Mouse (Mus musculus) telencephalon, adult 2 months (tissue): ENCODE measurements around the gene Mgp.
A peak's percentile ranks its signal among the peaks of the same experiment; 100 is the strongest.

Experiments used
- DNase-seq: peaks from one replicate; pipeline ENCODE4 v3.0.0-alpha.2; 2011; ENCODE audit warnings: low read depth, low spot score

The Mgp gene

GRCm38 (mm10) chr6:136852348-136852747, 23.3 kb downstream of the Mgp start:
- DNase-seq: no peak

GRCm38 (mm10) chr6:136850267-136850666, 25.4 kb downstream of the Mgp start:
- no peak for DNase-seq

- no peak for DNase-seq
These were observed 26.7 kb downstream of the Mgp start for GRCm38 (mm10) chr6:136848971-136849370.

GRCm38 (mm10) chr6:136848399-136848798, 27.2 kb downstream of the Mgp start:
- DNase-seq: no peak

- no peak for DNase-seq
These were observed 27.8 kb downstream of the Mgp start for GRCm38 (mm10) chr6:136847790-136848189.

GRCm38 (mm10) chr6:136847267-136847666, 28.4 kb downstream of the Mgp start:
- DNase-seq: no peak

GRCm38 (mm10) chr6:136845706-136846480, 29.7 kb downstream of the Mgp start:
- DNase-seq: peak; percentile 44

GRCm38 (mm10) chr6:136844903-136845302, 30.7 kb downstream of the Mgp start:
- DNase-seq: peak; percentile 57

- DNase-seq: no peak
These were observed 38.3 kb downstream of the Mgp start for GRCm38 (mm10) chr6:136837323-136837722.

- DNase-seq: no peak
These were observed 40.3 kb downstream of the Mgp start, which contains the start of gene Smco3 for GRCm38 (mm10) chr6:136835352-136835751. TSS of gene Smco3 (minus strand) at chr6:136835452.

GRCm38 (mm10) chr6:136831712-136832111, 43.9 kb downstream of the Mgp start:
- DNase-seq: no peak

- DNase-seq: no peak
These were observed 46.9 kb downstream of the Mgp start for GRCm38 (mm10) chr6:136828681-136829080.

GRCm38 (mm10) chr6:136827881-136828561, 47.6 kb downstream of the Mgp start, which contains the start of gene Wbp11:
TSS of gene Wbp11 (minus strand) at chr6:136828233.
- DNase-seq: peak; percentile 99

GRCm38 (mm10) chr6:136827516-136827880, 48.1 kb downstream of the Mgp start, which contains the start of gene BC049715:
TSS of gene BC049715 (plus strand) at chr6:136827626.
- no peak for DNase-seq

GRCm38 (mm10) chr6:136827116-136827515, 48.5 kb downstream of the Mgp start:
- no peak for DNase-seq

GRCm38 (mm10) chr6:136824987-136825386, 50.6 kb downstream of the Mgp start:
- no peak for DNase-seq
